Mouse (Mus musculus) cerebellum, adult 2 months (tissue): ENCODE measurements around the gene Gm4553. TPM values are rescaled to one million over a fixed set of nuclear protein-coding genes. Genes with fewer than 3 reads are reported as not detected.
"Not testable (repeated sequence)": the region's sequence is repeated elsewhere in the genome, so short reads cannot be mapped to it uniquely, and the experiment has no call there.

Source experiments
- DNase-seq, 2 experiments: peaks; one replicate each; pipeline ENCODE4 v3.0.0; 2021
- H3K27ac ChIP-seq: fragments of 200-500 bp; 2 replicates; pipeline ENCODE4 v1.5.1; 2012; ENCODE audit warnings: low read length, control low read depth, inconsistent platforms; ENCODE audit not compliant: insufficient read depth
- H3K27me3 ChIP-seq: fragments of 200-500 bp; 2 replicates; pipeline ENCODE4 v1.6.1; 2012; ENCODE audit warnings: inconsistent platforms, mild to moderate bottlenecking, low read length, moderate library complexity; ENCODE audit not compliant: control insufficient read depth, insufficient read depth
- H3K4me1 ChIP-seq: fragments of 200-500 bp; 2 replicates; pipeline ENCODE4 v1.6.1; 2011; ENCODE audit warnings: low read length; ENCODE audit not compliant: control insufficient read depth, insufficient read depth
- H3K4me3 ChIP-seq: fragments of 200-500 bp; replicated peaks from 2 replicates; pipeline ENCODE3; 2011; ENCODE audit warnings: mild to moderate bottlenecking, low read depth, low read length, control low read depth; ENCODE audit not compliant: insufficient read depth
- CTCF ChIP-seq: fragments of 200-500 bp; IDR thresholded peaks from 2 replicates; pipeline ENCODE4 v1.5.1; 2011; ENCODE audit warnings: low read depth, mild to moderate bottlenecking, control low read depth, low read length, moderate library complexity, borderline replicate concordance; ENCODE audit not compliant: insufficient read depth
- POLR2A ChIP-seq: fragments of 200-500 bp; IDR thresholded peaks from 2 replicates; pipeline ENCODE4 v1.6.1; 2011; ENCODE audit warnings: low read length, control low read depth, borderline replicate concordance; ENCODE audit not compliant: insufficient read depth
- WGBS: fragments of 180-500 bp; shearing (Covaris S2); methylation state at CpG from one replicate; pipeline ENCODE4 v1.1.7; 2018; 5-methylcytosine and 5-hydroxymethylcytosine counted together
- polyA plus RNA-seq: library from polyadenylated mRNA; depleted of rRNA; stranded (reverse); fragments of >200 nt; gene quantifications from 2 replicates; pipeline ENCODE4 v1.2.3, GENCODE M21; 2012

Gene Gm4553
- polyA plus RNA-seq, 1 experiment, result not detected

DNA sequence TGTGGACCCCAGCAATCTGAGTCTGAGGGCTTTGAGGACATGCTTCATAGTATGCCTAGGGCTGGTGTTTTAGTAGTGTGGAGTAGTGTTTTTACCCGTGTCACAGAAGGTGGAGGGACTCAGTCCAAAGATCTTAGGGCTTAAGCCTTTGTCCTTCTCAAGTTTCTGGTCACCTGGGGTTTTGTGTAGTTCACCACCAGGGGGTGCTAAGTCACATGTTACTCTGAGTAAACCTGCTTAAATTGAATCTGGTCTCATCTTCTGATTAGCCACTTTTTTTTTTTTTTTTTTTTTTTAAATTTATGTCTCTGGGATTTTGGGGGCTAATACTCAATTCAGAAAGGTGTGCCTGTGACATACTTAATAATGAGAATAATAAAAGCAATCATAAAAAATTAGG is 19.5 kb downstream of the Gm4553 start:
- DNase-seq, result peak; percentile 15 to 26
- Histone ChIP-seq H3K4me1 (no peaks in the 10 kb centered on the region), H3K27me3 (no peaks in the 10 kb centered on the region), H3K4me3 (no peak overlapping the region), H3K27ac (no peak overlapping the region)
- 0 out of 2 replicates have a peak, but pooled peaks have one; percentile 6 for TF ChIP-seq CTCF
- no peak for TF ChIP-seq POLR2A
- 10% methylated on average over 1 of the region's 1 CpGs for WGBS

DNA sequence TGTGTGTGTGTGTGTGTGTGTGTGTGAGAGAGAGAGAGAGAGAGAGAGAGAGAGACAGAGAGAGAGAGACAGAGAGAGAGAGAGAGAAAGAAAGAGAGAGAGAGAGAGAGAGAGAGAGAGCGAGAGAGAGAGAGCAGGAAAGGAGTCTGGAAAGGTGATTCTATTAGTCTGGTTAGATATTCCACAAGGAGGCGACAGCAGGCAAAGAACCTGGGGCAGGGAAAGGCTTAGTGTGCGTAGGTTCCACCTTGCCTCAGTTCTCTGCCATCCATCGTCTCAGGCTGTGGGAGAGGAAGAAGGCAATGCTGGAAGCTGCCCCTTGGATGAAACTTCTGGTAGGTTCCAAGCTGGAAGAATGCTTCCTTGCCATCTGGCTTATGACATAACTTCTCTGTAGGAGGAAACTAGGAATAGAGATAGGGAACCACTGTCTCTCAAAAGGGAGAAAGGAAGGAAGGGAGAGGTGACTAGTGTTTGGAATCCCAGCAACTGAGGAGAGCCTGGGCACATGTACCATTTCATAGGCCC is 20.1 kb downstream of the Gm4553 start:
- 46% methylated on average over 4 of the region's 4 CpGs for WGBS
- Histone ChIP-seq H3K27ac (no peak overlapping the region), H3K4me1 (no peaks in the 10 kb centered on the region), H3K27me3 (no peaks in the 10 kb centered on the region), H3K4me3 (no peak overlapping the region)
- TF ChIP-seq POLR2A (no peak), CTCF (no peak)
- DNase-seq, result no peak

DNA sequence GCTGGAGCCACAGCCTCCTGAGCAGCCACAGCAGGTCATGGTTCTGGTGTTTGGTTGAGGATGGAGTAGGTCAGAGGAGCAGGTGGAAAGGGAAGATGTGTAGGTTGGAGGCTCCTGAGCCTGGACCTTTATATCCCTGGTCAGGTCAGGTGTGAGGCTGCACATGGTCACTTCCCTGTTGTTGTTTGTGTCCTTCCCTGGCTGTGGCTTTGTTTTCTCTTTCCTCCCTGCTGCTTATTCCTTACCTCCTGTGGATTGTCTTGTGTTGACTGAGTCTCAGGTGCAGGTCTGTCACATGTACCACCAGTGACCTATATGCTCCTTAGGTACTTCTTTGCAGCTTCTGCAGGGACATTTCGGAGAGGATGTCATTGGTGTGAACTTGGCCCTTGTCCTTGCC is 21.0 kb downstream of the Gm4553 start, which contains the start of gene Gm45337:
Gm45337 (minus strand) TSS at position 101 of the 400 bp plus-strand sequence.
- TF ChIP-seq POLR2A, result no peak
- TF ChIP-seq CTCF, result no peak
- DNase-seq, result no peak
- Histone ChIP-seq H3K27me3 (no peaks in the 10 kb centered on the region), H3K27ac (no peak within 1 kb of the TSS), H3K4me3 (no peak within 1 kb of the TSS), H3K4me1 (no peaks in the 10 kb centered on the region)
- WGBS, result 83% methylated on average over 1 of the region's 1 CpGs

DNA sequence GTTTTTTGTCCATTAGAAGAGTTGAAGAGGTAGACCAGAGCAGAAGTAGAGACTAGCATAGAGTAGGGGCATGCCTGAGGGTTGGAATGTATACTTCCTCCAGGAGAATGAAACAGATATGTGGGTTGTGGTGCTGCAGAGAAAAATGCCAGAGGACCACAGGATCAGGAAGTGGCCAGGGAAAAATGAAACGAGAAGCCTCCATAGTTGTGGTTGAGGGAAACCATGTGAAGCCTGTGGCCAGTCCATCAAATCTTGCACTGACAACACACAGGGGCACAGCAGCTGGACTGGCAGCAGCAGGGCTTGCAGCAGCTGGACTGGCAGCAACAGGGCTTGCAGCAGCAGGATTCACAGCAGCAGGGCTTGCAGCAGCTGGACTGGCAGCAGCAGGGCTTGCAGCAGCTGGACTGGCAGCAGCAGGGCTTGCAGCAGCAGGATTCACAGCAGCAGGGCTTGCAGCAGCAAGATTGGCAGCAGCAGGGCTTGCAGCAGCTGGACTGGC is 22.0 kb downstream of the Gm4553 start:
- not testable (repeated sequence) for H3K27ac ChIP-seq, H3K4me1 ChIP-seq, H3K27me3 ChIP-seq, H3K4me3 ChIP-seq, DNase-seq
- 68% methylated on average over 1 of the region's 1 CpGs for WGBS

DNA sequence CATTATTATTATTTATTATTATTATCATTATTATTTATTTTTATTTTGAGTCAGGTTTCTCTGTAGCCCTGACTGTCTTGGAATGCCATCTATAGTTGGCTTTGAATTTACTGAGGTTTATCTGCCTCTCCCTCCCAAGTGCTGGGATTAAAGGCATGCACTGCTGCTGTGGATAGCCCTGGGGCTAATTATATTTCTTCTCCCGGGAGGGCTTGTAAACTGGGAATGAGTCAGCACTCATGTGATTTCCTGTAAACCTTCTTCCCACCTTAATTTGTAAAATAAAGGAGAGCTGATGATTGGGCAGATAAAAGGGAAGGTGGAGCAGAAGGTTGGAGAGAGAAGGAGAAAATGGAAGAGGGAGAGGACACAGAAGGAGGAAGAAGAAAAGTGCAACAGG is 24.8 kb downstream of the Gm4553 start:
- Histone ChIP-seq H3K27ac (no peak overlapping the region), H3K27me3 (no peaks in the 10 kb centered on the region), H3K4me3 (no peak overlapping the region), H3K4me1 (no peaks in the 10 kb centered on the region)
- WGBS, result 51% methylated on average over 1 of the region's 1 CpGs
- no peak for DNase-seq
- TF ChIP-seq CTCF, result no peak
- TF ChIP-seq POLR2A, result no peak

DNA sequence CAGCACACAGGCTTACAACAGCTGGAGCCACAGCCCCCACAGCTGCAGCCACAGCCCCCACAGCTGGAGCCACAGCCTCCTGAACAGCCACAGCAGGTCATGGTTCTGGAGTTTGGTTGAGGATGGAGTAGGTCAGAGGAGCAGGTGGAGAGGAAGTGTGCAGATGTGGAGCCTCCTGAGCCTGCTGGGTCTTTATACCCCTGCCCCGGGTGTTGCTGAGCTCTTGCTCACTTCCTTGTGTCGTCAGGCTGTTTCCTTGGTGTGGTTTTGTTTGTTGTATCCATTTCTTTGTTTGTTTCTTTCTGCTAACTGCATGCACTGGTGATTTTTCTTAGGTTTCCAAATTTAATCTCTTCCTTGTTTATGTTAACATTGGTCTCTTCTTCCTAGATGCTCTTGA is 29.6 kb downstream of the Gm4553 start, which contains the start of gene Gm39115:
Gm39115 (minus strand) TSS at position 101 of the 400 bp plus-strand sequence.
- not testable (repeated sequence) for H3K4me3 ChIP-seq, DNase-seq, H3K4me1 ChIP-seq, H3K27ac ChIP-seq, H3K27me3 ChIP-seq
- 51% methylated on average over 2 of the region's 2 CpGs for WGBS

DNA sequence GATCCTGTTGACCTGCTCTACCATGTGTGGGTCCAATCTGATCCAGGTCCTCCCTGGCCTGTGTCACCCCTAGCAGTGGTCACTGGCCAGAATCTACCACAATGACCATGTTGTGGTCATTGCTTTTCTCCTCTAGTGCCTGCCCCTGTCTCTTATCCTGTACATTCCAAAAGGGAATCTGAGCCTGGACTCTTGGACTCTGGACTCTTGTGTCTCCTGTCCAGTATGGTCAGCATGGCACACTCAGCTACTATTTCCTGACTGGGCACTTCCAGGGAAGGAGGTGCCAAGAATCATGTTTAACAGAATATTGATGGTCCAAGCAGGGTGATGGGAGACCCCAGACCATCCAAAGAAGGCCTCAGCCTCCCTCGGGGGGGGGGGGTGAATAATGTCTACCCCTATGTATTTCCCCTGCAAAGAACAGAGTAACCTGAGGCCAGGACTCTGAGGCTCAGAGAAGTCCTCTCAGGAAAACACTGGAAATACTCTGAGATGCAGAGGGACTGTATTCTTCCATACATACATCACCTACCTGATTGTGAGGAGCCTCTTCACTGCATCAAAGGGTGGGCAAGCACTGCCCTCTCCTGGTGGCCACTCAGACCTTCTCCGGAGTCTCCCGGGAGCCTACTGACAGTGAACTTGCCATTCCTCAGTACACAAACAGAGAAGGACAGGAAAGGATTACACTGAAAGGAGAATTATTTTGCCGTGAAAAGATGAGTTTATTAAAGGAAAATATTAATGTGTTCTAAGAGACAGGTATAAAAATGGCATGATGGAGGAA is 31.1 kb downstream of the Gm4553 start:
- WGBS, result 60% methylated on average over 4 of the region's 4 CpGs
- Histone ChIP-seq H3K4me3 (no peak overlapping the region), H3K4me1 (no peaks in the 10 kb centered on the region), H3K27ac (no peak overlapping the region), H3K27me3 (no peaks in the 10 kb centered on the region)
- TF ChIP-seq CTCF (peak; percentile 44; the same call in 1 of the 2 replicates), POLR2A (no peak)
- DNase-seq, result peak in 1 of 2 experiments; percentile 13

DNA sequence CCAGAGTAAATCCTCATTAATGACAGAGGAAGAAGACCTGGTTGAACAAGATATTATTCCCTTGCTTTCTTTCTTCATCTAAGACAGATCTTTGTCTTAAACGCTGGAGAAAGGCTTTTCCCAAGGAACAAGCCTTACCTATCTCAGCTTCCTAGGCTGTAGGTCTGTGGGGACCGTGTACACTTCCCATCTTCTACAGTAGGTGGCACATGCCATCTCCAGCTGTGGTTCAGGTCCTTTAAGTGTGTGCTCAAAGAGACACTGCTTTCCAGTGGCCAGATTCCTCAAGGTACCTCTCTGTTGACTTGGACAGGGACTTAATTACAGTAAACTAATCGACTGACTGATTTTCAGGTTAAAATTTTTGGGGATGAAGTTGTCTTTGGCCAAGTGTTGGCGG is 36.7 kb downstream of the Gm4553 start:
- H3K27me3 ChIP-seq, result no peaks in the 10 kb centered on the region
- TF ChIP-seq POLR2A (no peak), CTCF (no peak)
- H3K27ac ChIP-seq, result no peak overlapping the region
- H3K4me3 ChIP-seq, result no peak overlapping the region
- H3K4me1 ChIP-seq, result no peaks in the 10 kb centered on the region
- no peak for DNase-seq
- 70% methylated on average over 4 of the region's 4 CpGs for WGBS

DNA sequence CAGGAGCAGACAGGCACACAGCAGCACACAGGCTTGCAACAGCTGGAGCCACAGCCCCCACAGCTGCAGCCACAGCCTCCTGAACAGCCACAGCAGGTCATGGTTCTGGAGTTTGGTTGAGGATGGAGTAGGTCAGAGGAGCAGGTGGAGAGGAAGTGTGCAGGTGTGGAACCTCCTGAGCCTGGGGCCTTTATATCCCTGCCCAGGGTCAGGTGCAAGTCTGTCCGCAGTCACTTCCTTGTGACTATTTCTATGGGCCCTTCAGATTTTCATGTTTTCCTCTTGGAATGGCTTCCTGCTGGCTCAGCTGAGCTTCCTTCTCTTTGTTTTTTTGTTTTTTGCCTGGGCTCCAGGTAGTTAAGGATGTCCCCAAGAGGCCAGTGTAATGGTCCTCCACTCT is 44.9 kb downstream of the Gm4553 start, which contains the start of gene Gm45618:
Gm45618 (minus strand) TSS at position 101 of the 400 bp plus-strand sequence.
- H3K4me1 ChIP-seq, H3K4me3 ChIP-seq, H3K27me3 ChIP-seq, H3K27ac ChIP-seq, DNase-seq: not testable (repeated sequence)
- 92% methylated on average over 1 of the region's 1 CpGs for WGBS
